Mouse (Mus musculus): ENCODE results near the gene Trpc1. TPM values are rescaled to one million over a fixed set of nuclear protein-coding genes. Genes with fewer than 3 reads are reported as not detected.

Gene Trpc1
- total RNA-seq, 1 experiment from 2014 or later = 3.2 TPM

DNA sequence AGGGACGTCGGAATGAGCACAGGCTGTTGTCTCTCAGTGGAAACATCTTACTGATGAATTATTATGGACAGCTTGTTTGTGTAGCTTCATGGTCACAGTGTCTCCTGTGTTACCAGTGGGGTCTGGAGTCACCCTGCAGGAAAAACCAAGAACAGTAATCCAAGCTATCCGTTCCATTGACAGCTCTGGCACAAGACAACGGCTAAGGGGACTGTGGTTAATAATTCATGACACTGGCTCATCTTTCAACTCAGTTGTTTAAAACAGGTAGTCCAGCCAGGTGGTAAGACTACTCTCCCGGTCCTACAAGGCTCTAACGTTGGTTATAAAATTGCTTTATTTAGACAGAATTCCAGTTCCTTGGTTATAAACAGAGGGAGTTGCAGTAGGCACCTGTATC lies 53.6 kb downstream of the Trpc1 start:
- DNase-seq = no peak

DNA sequence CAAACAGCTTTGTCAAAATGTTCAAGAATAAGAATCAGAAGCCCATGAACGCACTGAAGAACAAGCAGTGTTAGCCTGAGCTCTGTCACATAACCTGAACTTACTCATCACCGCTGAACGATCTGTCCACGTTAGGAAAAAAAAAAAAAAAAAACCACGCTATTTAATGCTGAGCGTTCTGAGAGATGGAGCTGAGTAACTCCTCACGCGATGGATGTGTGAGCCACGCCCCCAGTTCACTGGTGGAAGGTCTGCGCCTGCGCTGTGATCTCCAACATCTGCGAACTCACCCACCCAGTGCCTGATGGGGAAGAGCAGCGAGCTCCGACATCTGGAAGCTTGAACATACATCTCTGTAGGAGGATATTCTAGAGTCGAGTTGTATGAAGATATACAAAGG lies 55.2 kb downstream of the Trpc1 start:
- no peak for DNase-seq

DNA sequence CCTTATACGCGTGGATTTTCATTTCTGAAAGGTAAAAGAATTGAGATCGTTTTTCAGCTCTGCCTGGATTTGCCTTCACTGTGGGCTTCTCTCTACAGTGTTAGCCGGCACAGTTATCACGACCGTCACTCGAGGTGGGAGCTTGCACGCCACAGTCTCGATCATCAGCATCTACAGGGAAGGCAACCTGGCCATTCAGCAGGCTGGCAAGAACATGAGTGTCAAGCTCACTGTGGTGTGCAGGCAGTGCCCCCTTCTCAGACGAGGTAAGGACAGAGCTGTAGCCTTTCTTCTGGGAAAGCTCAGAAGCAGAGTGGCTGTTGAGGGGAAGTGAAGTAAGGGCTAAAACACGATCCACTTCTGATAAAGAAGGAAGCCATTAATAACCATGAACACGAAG lies 55.6 kb downstream of the Trpc1 start:
- DNase-seq = no peak

DNA sequence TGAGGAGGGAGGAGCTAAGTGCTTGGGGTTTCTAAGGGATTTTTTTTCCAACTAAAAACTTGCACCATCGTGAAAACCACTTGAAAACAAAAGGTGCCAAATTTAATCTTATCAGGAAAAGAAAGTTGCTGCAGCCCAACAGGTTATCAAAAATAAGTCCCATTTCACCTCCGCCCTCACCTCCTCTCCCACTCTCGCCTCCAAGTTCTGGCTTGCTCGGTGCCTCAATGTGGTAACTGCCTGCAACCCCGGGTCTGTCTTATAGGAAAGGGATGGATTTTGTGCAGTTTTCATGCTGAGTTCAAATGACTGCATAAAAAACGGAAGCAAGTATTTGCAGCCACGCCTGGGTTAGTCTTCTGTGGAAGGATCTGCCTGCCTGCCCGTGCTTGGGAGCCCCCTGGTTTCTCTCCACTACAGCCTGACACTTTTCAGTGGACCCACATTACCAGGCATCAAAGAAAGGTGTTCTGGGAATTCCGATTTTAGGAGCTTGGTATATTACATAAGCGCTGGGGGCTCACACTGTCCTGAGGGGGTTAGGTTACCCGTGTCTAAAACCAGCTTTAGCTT lies 56.6 kb downstream of the Trpc1 start:
- DNase-seq = no peak

- DNase-seq = no peak
These were observed 57.4 kb downstream of the Trpc1 start for GRCm38 (mm10) chr9:95692823-95693222.

GRCm38 (mm10) chr9:95688064-95688463 lies 62.1 kb downstream of the Trpc1 start:
- DNase-seq = peak; percentile 41

GRCm38 (mm10) chr9:95685660-95686440 lies 64.3 kb downstream of the Trpc1 start:
- DNase-seq = no peak

- no peak for DNase-seq
These were observed 69.5 kb downstream of the Trpc1 start for GRCm38 (mm10) chr9:95680691-95681090.

DNA sequence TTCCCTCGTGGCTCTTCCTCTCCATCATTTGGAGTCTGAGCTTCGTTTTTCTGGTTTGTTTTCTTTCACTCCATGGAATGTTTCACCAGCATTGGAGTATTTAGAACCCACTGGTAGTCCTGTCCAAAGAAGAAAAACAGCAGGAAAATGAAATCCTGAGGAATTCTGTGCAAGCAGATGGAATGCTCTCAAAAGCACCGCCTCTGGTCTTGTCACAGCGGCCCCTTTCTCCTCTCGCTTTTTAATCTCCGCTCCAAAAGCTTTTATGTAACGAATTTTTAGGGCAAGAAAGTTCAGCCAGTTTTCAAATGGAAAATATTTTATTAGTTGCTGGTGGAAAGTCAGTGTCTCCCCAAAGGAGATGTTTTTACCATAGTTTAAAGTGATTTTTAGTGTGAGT lies 70.2 kb downstream of the Trpc1 start:
- DNase-seq = no peak

DNA sequence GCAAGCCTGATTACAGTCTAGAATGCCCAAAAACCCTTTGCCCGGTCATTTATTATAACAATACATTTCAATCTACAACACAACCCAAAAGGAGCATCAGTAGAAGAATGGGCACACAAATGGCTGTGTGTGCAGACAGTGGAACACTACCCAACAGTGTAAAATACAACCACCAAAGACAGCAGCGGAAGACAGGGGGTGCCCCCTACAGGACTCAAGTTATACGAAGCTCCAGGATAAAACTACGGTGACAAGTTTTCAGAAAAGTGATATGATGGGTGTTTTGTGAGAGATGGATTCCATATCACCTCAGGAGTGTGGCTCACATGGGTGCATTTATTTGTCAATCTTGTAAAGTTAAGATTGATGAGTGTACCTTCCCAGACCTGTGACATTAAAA lies 74.2 kb downstream of the Trpc1 start:
- DNase-seq = no peak

DNA sequence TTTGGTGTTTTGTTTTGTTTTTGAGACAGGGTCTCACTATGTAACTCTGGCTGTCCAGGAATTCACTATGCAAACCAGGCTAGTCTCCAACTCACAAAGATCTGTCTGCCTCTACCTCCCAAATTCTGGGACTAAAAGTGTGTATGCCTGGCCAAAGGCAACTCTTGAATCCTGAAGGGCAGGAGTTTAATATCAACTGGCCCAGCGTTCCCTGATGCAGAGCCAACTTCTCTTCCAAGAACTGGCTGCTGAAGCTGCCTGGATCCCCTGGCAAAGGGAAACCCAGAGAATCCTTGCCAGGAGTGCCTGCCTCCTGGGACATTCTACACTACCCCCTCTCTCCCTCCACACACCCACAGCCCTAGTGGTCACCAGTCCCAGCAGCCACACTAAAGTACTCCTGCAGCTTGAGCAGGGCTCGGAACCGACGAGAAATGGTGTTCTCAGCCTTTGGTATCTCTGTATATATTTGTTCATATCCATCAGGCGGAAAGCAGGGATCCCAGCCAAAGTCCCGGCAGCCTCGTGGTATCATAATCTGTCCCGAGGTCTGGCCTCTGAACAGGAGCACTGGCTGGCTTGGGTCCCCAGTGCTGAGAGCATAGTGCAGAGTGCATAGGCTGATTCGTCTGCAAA lies 75.0 kb downstream of the Trpc1 start:
- DNase-seq = peak; percentile 35

GRCm38 (mm10) chr9:95672760-95673159 lies 77.4 kb downstream of the Trpc1 start:
- no peak for DNase-seq

- DNase-seq = no peak
These were observed 77.8 kb downstream of the Trpc1 start for GRCm38 (mm10) chr9:95672331-95672730.

DNA sequence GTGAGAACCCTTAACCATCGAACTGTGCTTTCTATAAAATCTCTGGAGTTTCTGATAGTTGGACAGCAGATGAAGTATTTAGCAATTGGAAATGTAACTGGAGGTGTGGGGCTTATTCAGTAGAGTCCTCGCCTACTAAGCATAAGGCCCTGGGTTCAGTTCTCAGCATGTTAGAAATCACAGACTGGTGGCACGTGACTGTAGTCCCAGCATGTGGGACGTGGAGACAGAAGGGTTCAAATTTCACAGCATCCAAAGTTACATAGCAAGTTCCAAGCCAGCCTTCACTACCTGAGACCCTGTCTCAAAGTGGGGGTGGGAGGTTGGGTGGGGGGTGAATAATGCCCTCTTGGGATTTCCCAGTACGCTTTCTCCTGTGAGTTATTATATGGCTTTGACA lies 81.9 kb downstream of the Trpc1 start:
- no peak for DNase-seq

DNA sequence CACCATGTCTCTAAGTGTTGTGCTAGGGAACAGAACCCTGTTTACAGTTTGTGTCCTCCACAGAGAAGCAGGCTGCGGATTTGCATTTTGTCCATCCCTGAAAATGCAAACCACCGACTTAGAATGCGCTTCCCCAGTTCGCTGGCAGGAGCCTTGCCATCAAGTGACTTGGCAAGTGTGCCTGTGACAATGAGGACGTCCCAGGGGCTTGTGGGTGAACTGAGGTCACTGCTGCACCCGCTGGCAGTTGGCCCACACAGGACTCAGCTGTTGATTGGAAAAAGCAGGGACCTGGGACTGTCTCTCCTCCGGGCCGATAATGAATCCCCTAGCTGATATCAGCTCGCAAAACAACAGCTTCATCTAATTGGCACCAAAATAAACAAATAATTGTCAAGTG lies 82.3 kb downstream of the Trpc1 start:
- DNase-seq = peak; percentile 52

- no peak for DNase-seq
These were observed 84.3 kb downstream of the Trpc1 start for GRCm38 (mm10) chr9:95665835-95666234.

GRCm38 (mm10) chr9:95664290-95664989 lies 85.7 kb downstream of the Trpc1 start:
- no peak for DNase-seq

- no peak for DNase-seq
These were observed 92.2 kb downstream of the Trpc1 start for GRCm38 (mm10) chr9:95657941-95658340.

Other genes starting within 250 kb of the Trpc1 start
- gene U2surp, start 238.4 kb downstream of the Trpc1 start, total RNA-seq (2021) = 63.2 and 63.6 TPM in 2 replicates
- gene Paqr9, start 190.7 kb downstream of the Trpc1 start, total RNA-seq (2021) = 6.8 and 8.6 TPM in 2 replicates
- 2.2 and 3.2 TPM in 2 replicates for gene Pcolce2, start 112.8 kb downstream of the Trpc1 start, total RNA-seq (2021)
- 6.9 and 9.0 TPM in 2 replicates for gene Pls1, start 94.9 kb upstream of the Trpc1 start, total RNA-seq (2021)
- gene Atr, start 107.2 kb upstream of the Trpc1 start, total RNA-seq (2021) = 17.7 and 22.3 TPM in 2 replicates
- gene Xrn1, start 204.4 kb upstream of the Trpc1 start, total RNA-seq (2021) = 24.6 and 27.1 TPM in 2 replicates

All from adrenal gland, postnatal 25 days (tissue).